Mouse (Mus musculus): ENCODE results near the gene Nfe2l1. TPM values are rescaled to one million over a fixed set of nuclear protein-coding genes. Genes with fewer than 3 reads are reported as not detected.
"Not testable (repeated sequence)": the region's sequence is repeated elsewhere in the genome, so short reads cannot be mapped to it uniquely, and the experiment has no call there.

Nfe2l1 gene
- polyA plus RNA-seq, 1 experiment from 2014 or later = 75.6 TPM

- Histone ChIP-seq H3K27ac (no peak overlapping the region), H3K27me3 (no peaks in the 10 kb centered on the region), H3K9ac (no peak overlapping the region), H3K4me3 (no peak overlapping the region), H3K9me3 (no peaks in the 10 kb centered on the region), H3K36me3 (peaks cover 87% of the 10 kb centered on the region), H3K4me1 (0 out of 2 replicates have a peak, but pooled peaks cover 2% of the 10 kb centered on the region), H3K4me2 (no peak overlapping the region)
- no peak for ATAC-seq (ENCODE audit: insufficient number of reproducible peaks, low FRiP score, low TSS enrichment, low read depth)
- 100% methylated on average over 2 of the region's 2 CpGs for WGBS
Measured at GRCm38 (mm10) chr11:96815895-96816294, 13.9 kb downstream of the Nfe2l1 start.

DNA sequence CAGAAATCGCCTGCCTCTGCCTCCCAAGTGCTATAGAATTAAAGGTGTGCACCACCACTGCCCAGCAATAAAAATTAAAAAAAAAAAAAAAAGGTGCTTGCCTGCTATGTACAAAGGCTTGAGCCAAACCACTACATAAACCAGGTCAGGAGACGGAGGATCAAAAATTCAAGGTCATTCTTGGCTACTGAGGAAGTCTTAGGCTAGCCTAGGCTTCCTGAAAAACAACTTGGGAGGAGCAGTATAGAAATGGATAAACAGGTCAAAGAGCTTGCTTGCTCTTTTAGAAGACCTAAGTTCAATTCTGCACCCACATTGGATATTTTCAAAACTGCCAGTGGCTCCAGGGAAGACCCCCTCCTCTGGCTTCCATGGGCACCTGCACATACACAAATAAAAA lies 15.3 kb downstream of the Nfe2l1 start:
- WGBS = 76% methylated on average over 2 of the region's 2 CpGs
- peaks cover 86% of the 10 kb centered on the region for H3K36me3 ChIP-seq
- H3K27me3 ChIP-seq = no peaks in the 10 kb centered on the region
- H3K9ac ChIP-seq = no peak overlapping the region
- no peaks in the 10 kb centered on the region for H3K9me3 ChIP-seq
- H3K4me3 ChIP-seq = no peak overlapping the region
- no peak overlapping the region for H3K4me2 ChIP-seq
- H3K27ac ChIP-seq = no peak overlapping the region
- no peak for ATAC-seq (ENCODE audit: insufficient number of reproducible peaks, low FRiP score, low TSS enrichment, low read depth)
- H3K4me1 ChIP-seq = 0 out of 2 replicates have a peak, but pooled peaks cover 2% of the 10 kb centered on the region

DNA sequence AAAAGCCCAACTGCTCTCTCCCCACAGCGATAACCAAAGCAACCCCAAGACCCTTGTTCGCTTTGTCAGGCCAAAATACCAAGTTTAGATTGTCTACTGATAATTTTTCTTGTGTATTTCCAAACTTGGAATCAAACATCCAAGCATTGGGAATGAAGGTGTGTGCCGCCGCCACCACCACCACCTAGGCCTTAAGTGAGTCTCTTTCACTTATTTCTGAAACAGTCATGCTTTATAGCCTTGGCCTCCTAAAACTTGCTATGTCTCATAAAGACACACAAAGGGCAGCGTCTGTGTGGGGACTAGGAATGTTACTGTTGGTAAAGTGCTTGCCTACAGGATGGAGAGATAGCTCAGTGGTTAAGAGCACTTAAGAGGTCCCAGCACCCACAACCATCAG lies 15.8 kb downstream of the Nfe2l1 start:
- H3K9ac ChIP-seq = no peak overlapping the region
- H3K36me3 ChIP-seq = peaks cover 86% of the 10 kb centered on the region
- no peak overlapping the region for H3K4me3 ChIP-seq
- H3K4me1 ChIP-seq = 0 out of 2 replicates have a peak, but pooled peaks cover 2% of the 10 kb centered on the region
- ATAC-seq (ENCODE audit: insufficient number of reproducible peaks, low FRiP score, low TSS enrichment, low read depth) = no peak
- H3K27ac ChIP-seq = no peak overlapping the region
- 87% methylated on average over 5 of the region's 5 CpGs for WGBS
- no peaks in the 10 kb centered on the region for H3K27me3 ChIP-seq
- no peaks in the 10 kb centered on the region for H3K9me3 ChIP-seq
- no peak overlapping the region for H3K4me2 ChIP-seq

- ATAC-seq (ENCODE audit: insufficient number of reproducible peaks, low FRiP score, low TSS enrichment, low read depth) = no peak
- H3K9me3 ChIP-seq = no peaks in the 10 kb centered on the region
- H3K4me1 ChIP-seq = 0 out of 2 replicates have a peak, but pooled peaks cover 2% of the 10 kb centered on the region
- H3K4me3 ChIP-seq = no peak overlapping the region
- no peak overlapping the region for H3K4me2 ChIP-seq
- H3K36me3 ChIP-seq = peaks cover 86% of the 10 kb centered on the region
- no peaks in the 10 kb centered on the region for H3K27me3 ChIP-seq
- no peak overlapping the region for H3K27ac ChIP-seq
- WGBS = 72% methylated on average over 4 of the region's 4 CpGs
- H3K9ac ChIP-seq = no peak overlapping the region
Measured at GRCm38 (mm10) chr11:96813455-96813854, 16.3 kb downstream of the Nfe2l1 start.

DNA sequence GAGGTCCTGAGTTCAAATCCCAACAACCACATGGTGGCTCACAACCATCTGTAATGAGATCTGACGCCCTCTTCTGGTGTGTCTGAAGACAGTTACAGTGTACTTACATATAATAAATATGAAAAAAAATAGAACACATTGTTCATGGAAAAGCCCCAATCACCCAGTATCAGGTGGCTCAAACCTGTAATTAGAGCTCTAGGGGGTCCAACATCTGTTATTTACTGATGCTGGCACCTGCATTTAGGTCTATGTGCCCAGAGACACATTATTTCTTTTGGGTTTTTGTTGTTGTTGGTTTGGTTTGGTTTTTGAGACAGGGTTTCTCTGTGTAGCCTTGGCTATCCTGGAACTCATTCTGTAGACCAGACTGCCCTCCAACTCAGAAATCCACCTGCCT lies 18.6 kb downstream of the Nfe2l1 start:
- H3K36me3 ChIP-seq = peaks cover 76% of the 10 kb centered on the region
- not testable (repeated sequence) for H3K9me3 ChIP-seq; H3K4me2 ChIP-seq; H3K4me1 ChIP-seq; H3K4me3 ChIP-seq; ATAC-seq (ENCODE audit: insufficient number of reproducible peaks, low FRiP score, low TSS enrichment, low read depth); H3K27me3 ChIP-seq; H3K9ac ChIP-seq; H3K27ac ChIP-seq
- 86% methylated on average over 1 of the region's 1 CpGs for WGBS

DNA sequence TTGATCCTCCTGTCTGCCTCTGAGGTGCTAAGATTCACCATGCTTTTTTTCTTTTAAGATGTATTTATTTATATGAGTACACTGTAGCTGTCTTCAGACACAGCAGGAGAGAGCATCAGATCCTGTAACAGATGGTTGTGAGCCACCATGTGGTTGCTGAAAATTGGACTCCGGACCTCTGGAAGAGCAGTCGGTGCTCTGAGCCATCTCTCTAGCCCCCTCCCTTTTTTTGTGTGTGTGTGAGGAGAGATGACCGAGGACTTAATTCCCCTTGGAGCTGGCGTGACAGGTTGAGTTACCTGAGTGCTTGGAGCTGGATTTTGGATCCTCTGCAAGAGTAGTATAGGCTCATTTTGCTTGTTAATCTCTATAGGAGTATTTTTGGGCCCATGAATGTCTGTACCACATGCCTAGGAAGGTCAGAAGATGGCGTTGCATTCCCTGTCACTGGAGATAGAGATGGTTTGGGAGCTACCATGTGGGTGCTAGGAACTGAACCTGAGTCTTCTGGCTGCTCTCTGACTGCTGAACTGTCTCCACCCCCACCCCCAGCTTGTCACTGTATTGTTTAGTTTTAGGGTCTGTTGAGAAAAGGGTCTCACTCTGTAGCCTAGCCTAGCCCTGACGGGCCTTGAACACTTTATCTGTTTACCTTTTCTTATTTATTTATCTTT lies 20.1 kb downstream of the Nfe2l1 start:
- Histone ChIP-seq H3K4me2 (no peak overlapping the region), H3K9ac (no peak overlapping the region), H3K27ac (no peak overlapping the region), H3K36me3 (peaks cover 80% of the 10 kb centered on the region), H3K27me3 (no peaks in the 10 kb centered on the region), H3K4me3 (no peak overlapping the region), H3K9me3 (no peaks in the 10 kb centered on the region), H3K4me1 (no peaks in the 10 kb centered on the region)
- no peak for ATAC-seq (ENCODE audit: insufficient number of reproducible peaks, low FRiP score, low TSS enrichment, low read depth)
- 90% methylated on average over 6 of the region's 6 CpGs for WGBS

GRCm38 (mm10) chr11:96808066-96808465 lies 21.7 kb downstream of the Nfe2l1 start:
- Histone ChIP-seq H3K27me3 (no peaks in the 10 kb centered on the region), H3K36me3 (peaks cover 87% of the 10 kb centered on the region), H3K4me2 (no peak overlapping the region), H3K9ac (no peak overlapping the region), H3K4me3 (no peak overlapping the region), H3K27ac (no peak overlapping the region), H3K4me1 (no peaks in the 10 kb centered on the region), H3K9me3 (no peaks in the 10 kb centered on the region)
- ATAC-seq (ENCODE audit: insufficient number of reproducible peaks, low FRiP score, low TSS enrichment, low read depth) = no peak
- whole genome bisulfite sequencing = 61% methylated on average over 1 of the region's 1 CpGs

GRCm38 (mm10) chr11:96805606-96806005 lies 24.2 kb downstream of the Nfe2l1 start:
- Histone ChIP-seq H3K36me3 (peaks cover 86% of the 10 kb centered on the region), H3K9ac (no peak overlapping the region), H3K9me3 (no peaks in the 10 kb centered on the region), H3K27ac (no peak overlapping the region), H3K4me3 (no peak overlapping the region), H3K27me3 (no peaks in the 10 kb centered on the region), H3K4me2 (no peak overlapping the region), H3K4me1 (no peaks in the 10 kb centered on the region)
- ATAC-seq (ENCODE audit: insufficient number of reproducible peaks, low FRiP score, low TSS enrichment, low read depth) = no peak
- 95% methylated on average over 5 of the region's 5 CpGs for WGBS

DNA sequence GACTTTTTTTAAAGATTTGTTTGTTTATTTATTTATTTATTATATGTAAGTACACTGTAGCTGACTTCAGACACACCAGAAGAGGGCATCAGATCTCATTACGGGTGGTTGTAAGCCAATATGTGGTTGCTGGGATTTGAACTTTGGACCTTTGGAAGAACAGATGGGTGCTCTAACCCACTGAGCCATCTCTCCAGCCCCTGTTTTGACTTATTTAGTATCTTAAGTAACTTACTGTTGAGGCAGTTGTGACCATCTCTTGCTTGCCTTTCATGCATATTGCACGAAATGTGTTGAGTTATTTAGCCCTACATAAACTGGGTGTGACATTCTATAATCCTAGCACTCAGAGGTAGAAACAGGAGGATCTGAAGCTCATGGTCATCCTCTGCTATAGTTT lies 30.3 kb downstream of the Nfe2l1 start:
- no peaks in the 10 kb centered on the region for H3K9me3 ChIP-seq
- no peak overlapping the region for H3K4me3 ChIP-seq
- H3K27me3 ChIP-seq = no peaks in the 10 kb centered on the region
- no peak overlapping the region for H3K27ac ChIP-seq
- no peak overlapping the region for H3K9ac ChIP-seq
- no peaks in the 10 kb centered on the region for H3K4me1 ChIP-seq
- no peak for ATAC-seq (ENCODE audit: insufficient number of reproducible peaks, low FRiP score, low TSS enrichment, low read depth)
- H3K36me3 ChIP-seq = peaks cover 60% of the 10 kb centered on the region
- H3K4me2 ChIP-seq = no peak overlapping the region
- WGBS = 79% methylated on average over 2 of the region's 2 CpGs

DNA sequence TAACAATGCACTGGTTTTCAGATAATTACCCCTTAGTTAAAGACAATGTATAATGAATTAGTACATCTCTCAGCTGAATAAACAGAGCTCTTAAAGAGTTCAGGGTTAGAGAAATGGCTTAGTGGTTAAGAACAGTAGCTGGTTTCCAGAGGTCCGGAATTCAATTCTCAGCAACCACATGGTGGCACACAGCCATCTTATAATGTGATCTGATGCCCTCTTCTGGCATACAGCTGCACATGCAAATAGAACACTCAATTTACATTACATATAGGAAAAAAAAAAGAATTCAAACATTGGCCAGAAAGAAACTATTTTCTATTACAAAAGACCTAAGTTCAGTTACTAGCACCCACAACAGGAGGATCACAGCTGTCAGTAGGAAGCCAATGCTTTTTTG lies 33.2 kb downstream of the Nfe2l1 start:
- no peaks in the 10 kb centered on the region for H3K27me3 ChIP-seq
- H3K9ac ChIP-seq = no peak overlapping the region
- no peak overlapping the region for H3K27ac ChIP-seq
- no peak overlapping the region for H3K4me3 ChIP-seq
- H3K9me3 ChIP-seq = no peaks in the 10 kb centered on the region
- H3K36me3 ChIP-seq = peaks cover 34% of the 10 kb centered on the region; the same call in 1 of the 2 replicates
- WGBS = 48% methylated on average over 1 of the region's 1 CpGs
- ATAC-seq (ENCODE audit: insufficient number of reproducible peaks, low FRiP score, low TSS enrichment, low read depth) = no peak
- no peak overlapping the region for H3K4me2 ChIP-seq
- H3K4me1 ChIP-seq = 0 out of 2 replicates have a peak, but pooled peaks cover 3% of the 10 kb centered on the region

DNA sequence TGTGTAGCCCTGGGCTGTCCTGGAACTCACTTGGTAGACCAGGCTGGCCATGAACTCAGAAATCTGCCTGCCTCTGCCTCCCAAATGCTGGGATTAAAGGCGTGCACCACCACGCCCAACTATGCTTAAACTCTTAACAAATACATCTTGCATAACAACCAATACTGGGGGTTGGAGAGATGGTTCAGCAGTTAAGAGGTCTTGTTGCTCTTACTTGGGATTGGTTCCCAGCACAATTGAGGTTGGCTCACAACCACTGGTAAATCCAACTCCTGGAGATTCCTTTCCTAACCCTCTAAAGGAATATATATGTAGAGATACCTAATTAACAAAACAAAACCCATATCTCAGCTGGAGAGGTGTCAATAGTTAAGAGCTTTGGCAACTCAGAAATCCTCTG lies 33.7 kb downstream of the Nfe2l1 start:
- Histone ChIP-seq H3K27me3 (no peaks in the 10 kb centered on the region), H3K4me3 (no peak overlapping the region), H3K9ac (no peak overlapping the region), H3K27ac (no peak overlapping the region), H3K4me2 (no peak overlapping the region), H3K36me3 (peaks cover 30% of the 10 kb centered on the region; the same call in 1 of the 2 replicates), H3K4me1 (0 out of 2 replicates have a peak, but pooled peaks cover 3% of the 10 kb centered on the region), H3K9me3 (no peaks in the 10 kb centered on the region)
- ATAC-seq (ENCODE audit: insufficient number of reproducible peaks, low FRiP score, low TSS enrichment, low read depth) = no peak
- WGBS = 98% methylated on average over 2 of the region's 2 CpGs

DNA sequence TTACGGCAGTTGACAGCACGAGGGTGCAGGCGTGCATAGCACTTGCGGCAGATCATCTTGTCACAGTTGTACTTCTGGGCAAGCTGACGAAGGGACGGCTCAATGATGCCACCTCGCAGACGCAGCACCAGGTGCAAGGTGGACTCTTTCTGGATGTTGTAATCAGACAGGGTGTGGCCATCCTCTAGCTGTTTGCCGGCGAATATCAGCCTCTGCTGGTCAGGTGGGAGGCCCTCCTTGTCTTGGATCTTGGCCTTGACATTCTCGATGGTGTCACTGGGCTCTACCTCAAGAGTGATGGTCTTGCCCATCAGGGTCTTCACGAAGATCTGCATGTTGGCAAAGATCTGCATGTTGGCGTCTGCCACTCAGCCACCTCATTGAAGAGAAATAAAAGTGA lies 34.3 kb downstream of the Nfe2l1 start:
- no peaks in the 10 kb centered on the region for H3K27me3 ChIP-seq
- H3K9me3 ChIP-seq = no peaks in the 10 kb centered on the region
- H3K4me1 ChIP-seq = peaks cover 8% of the 10 kb centered on the region; the same call in 1 of the 2 replicates
- no peak for ATAC-seq (ENCODE audit: insufficient number of reproducible peaks, low FRiP score, low TSS enrichment, low read depth)
- H3K27ac ChIP-seq = no peak overlapping the region
- no peak overlapping the region for H3K4me3 ChIP-seq
- peaks cover 24% of the 10 kb centered on the region; the same call in 1 of the 2 replicates for H3K36me3 ChIP-seq
- 90% methylated on average over 13 of the region's 13 CpGs for WGBS
- H3K9ac ChIP-seq = no peak overlapping the region
- H3K4me2 ChIP-seq = no peak overlapping the region
